Mouse (Mus musculus) layer of hippocampus, adult 9-11 months (tissue): ENCODE measurements around the gene Hyal1.

ENCODE experiments used
- DNase-seq: peaks from one replicate; pipeline ENCODE4 v3.0.0; 2022

Gene Hyal1

DNA sequence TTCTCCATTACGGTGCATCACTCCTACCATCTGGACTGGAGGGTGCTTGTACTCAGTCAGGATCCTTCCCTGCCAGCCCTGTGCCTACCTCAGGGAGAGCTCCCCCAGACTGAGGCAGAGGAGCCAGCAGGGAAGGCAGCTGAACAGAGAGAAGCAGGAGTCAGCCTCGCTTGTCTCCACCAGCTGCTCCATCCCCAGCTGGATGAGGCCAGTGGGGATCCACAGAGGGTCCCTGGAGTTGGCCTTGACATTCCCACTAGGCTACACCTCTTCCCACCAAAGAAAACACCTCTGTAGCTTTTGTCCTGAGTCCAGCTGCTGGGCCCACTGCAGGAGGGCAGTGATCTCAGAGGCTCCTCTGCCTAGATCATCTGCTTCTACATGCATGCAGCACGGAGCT is 48.2 kb downstream of the Hyal1 start:
- DNase-seq = no peak

DNA sequence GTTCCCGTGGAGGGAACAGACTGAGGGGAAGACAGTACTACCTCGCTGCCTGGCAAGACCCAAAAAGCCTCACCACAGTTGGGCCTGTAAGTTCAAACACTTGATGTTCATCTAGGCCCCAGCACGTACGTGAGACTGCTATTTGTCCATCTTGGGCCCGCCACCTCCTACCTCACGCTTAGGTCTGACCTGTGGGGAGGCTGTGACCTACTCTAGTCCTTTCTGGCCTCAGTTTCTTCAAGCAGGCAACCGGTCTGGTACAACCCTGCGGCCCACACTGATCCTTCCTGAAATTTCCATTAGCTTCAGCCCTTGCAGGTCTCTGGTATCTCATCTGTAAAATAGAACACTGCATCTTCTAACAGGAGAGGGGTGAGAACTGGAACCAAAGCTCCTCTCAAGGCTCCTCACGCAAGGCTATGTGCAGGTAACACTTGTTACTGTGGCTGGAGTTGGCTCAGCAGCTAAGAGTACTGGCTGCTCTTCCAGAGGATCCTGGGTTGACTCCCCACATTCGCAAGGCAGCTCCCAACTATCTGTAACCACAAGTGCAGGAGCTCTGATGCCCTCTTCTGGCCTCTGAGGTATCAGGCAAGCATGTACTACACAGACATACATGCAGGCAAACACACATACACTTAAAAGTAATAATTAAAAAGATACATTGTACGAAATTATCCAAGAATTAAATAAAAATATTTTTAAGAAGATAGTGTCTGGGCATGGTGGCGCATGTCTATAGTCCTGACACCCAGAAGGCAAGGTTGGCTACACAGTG is 48.8 kb downstream of the Hyal1 start:
- DNase-seq = no peak

DNA sequence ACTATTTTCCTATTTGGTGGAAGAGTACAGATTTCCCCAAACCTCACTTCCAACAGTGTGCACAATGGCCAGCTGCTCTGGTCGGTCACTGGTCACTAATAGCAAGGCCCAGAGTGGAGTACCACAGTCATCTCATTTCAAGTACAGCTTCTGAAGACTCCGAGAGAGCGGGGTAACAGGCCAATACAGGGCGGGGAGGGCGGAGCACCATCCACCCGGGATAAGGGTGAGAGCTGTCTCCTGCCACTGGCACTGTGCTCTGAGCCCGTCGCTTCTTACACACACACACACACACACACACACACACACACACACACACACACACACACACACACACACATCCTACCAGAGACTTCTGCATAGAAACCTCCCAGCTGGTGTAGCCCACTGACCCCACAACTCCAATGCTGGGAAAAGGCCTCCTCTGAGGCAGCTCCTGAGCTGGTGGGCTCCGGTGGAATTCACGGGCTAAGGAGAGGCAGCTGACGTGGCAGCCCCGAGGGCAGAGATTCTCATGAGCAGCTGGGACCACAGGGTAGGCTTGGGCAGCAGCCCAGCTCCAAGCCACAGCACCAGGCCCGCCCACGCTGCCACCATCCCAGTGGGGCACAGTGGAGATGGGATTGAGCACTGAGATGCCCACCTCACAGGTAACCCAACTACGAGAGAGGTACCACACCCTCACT is 49.6 kb downstream of the Hyal1 start:
- no peak for DNase-seq

DNA sequence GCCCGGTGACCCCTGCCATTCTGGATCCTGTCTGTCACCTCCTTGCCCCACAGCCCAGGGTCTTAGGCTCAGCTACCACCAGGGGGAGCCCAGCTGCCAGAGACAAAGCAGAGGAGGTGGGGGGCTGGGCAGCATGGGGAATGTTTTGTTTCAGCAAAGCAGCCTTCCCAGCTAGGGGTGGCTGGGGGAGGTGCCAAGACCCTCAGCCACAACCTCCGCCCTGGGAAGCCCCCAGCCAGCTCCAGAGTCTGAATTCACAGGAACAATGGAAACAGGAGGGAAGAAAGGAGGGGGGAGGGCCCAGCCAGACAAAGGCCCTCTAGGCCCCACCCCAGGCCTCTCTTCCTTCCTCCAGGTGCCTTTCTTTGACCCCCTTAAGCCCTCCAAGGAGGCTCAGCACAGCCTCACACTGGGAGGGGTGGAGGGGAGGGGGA is 50.1 kb downstream of the Hyal1 start:
- DNase-seq = peak; percentile 82

DNA sequence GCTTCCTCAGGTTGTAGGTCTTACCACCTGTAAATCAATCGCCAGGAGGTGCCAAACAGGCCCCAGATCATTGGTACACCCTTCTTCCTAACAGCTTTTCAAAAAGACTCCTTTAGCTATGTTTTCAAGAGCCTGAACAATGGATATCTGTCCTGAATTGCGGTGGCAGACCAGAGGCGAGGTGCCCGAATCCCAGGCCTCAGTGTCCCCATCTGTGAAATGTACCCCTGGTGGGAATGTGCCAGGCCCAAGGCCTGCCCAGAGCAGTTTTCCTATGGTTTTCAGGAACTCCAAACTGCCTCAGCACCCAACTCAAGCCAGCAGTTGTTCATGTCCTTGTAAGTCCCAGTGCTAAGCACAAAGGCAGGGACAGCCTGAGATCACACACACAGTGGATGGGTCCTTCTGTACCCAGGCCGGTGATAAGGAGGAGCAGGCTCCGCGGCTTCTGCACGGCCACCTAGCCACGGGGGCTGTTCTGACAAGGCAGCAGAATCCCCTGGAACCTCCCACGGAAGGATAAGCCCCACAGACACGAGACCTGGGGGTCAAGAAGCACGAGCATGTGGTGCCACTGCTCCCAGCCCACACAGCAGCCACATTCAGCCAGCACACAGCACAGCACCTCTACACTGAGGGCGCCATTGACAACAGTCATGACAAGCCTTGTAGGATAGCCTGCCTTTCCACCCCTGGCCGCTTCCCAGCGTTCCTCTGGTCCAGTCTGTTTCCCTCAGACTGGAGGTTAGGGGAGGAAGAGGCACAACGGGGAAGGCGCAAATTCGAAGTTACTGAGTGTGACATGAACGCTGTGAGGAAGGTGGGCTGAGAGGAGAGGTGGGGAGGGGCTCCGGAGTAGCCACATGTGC is 50.9 kb downstream of the Hyal1 start:
- DNase-seq = no peak

DNA sequence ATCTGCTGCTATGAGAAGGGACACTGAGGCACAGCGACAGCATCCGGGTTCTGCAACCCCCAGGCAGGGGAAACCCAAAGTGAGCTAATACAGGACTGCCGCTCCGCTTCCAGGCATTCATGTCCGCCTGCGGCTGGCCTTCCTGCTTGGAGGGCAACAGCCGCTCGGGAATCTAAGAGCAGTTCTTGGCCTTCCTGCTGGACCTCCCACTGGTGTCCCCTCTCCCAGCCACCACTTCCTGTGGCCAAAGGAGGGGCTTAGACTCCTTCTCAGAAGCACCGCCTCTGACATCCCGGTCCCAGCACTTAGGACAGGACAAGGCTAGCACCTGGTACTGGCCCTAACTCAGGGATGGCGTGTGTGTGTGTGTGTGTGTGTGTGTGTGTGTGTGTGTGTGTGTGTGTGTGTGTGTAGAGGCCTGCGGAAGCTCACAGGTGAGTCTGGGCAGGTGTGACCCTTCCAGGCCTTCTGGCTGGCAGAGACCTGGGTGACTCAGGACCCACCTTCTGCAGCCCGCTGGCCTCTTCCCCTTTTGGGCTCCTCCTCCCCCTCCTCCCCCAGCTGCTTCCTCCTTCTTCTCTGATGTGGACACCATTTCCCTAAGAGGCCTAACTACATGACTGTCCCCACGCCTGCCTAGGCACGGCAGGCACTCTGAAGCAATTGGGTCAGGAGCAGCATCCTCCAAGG is 52.1 kb downstream of the Hyal1 start:
- DNase-seq = peak; percentile 69

DNA sequence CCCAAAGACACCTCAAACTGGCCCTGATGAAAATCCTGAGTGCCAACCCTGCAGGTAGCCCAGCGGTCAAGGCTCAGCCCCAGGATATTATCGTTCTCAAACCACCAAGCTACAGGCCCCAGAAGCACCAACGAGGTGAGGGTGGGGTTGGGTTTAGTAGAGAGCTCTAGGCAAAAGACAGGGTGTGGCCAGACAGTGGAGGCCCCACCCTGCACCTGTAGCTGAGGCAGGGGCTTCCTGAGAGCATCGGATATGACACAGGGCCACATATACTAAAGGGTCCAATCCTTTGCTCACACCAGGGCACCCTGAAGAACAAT is 52.6 kb downstream of the Hyal1 start:
- DNase-seq = no peak

DNA sequence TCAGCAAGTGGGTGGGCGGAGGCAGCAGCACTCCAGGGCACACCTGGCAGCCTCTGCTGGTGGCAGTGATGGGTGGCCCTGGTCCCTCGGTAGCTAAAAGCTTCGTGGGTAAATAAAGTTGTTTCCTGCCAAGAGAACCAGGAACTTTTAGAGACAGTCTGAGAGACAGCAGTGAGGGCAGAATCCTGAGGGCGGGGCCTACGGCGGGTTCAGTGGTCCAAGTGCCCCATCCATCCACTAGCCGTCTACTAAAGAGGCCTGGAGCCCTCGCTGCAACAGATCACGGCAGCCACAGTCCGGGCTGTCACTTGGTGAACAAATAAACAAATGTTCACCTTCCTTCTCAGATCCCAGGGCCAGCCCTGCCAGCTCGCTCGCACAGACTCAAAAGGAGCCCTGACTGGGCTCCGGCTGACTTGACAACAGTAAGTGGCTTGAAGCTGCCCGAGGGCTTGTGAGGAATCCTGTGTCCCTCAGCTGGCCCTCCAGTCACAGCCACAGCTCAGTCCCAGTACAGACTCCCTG is 53.2 kb downstream of the Hyal1 start:
- no peak for DNase-seq

DNA sequence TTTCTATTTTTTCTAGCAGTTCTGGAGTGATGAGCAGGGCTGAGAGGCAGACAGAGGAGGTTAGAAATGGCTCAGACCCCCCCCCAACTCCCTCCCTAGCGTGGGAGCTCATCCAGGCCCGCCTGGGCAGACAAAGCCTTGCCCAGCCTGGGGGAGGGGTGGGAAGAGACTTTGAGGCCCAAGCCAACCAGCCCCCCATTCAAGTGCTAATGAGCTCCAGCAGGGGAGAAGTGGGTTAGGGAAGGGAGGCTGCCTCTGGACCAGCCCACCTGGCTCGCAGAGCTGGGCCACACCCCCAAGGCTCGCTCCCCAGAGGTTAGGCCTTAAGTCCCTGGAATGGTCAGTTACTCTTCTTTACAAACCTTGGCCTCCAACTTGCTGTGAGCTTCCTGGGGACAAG is 53.8 kb downstream of the Hyal1 start:
- peak; percentile 54 for DNase-seq
